Mouse (Mus musculus): ENCODE results near the gene Mcoln2.

GRCm38 (mm10) chr3:146140276-146140675, 9.4 kb upstream of the Mcoln2 start:
- TF ChIP-seq ZC3H11A (IDR thresholded peaks at IDR 0.05; ENCODE audit: borderline replicate concordance, low read depth, low read length) (no peak), CHD2 (IDR thresholded peaks at IDR 0.05; ENCODE audit: low read depth, low read length) (no peak), MAFK (IDR thresholded peaks at IDR 0.05; ENCODE audit: insufficient read depth, low read depth, low read length) (no peak), ZNF384 (IDR thresholded peaks at IDR 0.05; ENCODE audit: low read depth, low read length) (no peak), HCFC1 (IDR thresholded peaks at IDR 0.05; ENCODE audit: borderline replicate concordance, insufficient read depth, low read length) (no peak)
